Mouse (Mus musculus) frontal cortex, adult (tissue): ENCODE results near the gene Chil1.

Experiments
- ATAC-seq: cut with Nextera tagmentation; 2 replicates; pipeline ENCODE4 v1.9.2; 2017; ENCODE audit warnings: mild to moderate bottlenecking, moderate library complexity, mixed read lengths; ENCODE audit not compliant: low TSS enrichment

Gene Chil1

GRCm38 (mm10) chr1:134230638-134231228, 48.8 kb downstream of the Chil1 start:
- ATAC-seq: no peak

GRCm38 (mm10) chr1:134231270-134231669, 49.3 kb downstream of the Chil1 start:
- ATAC-seq: no peak

GRCm38 (mm10) chr1:134231681-134232080, 49.7 kb downstream of the Chil1 start:
- no peak for ATAC-seq

GRCm38 (mm10) chr1:134232326-134232725, 50.4 kb downstream of the Chil1 start:
- ATAC-seq: no peak

- ATAC-seq: peak; percentile 8; the same call in 1 of the 2 replicates
These were observed 51.0 kb downstream of the Chil1 start for GRCm38 (mm10) chr1:134232778-134233531.

GRCm38 (mm10) chr1:134233681-134234454, 51.9 kb downstream of the Chil1 start:
- no peak for ATAC-seq

- peak; percentile 49 for ATAC-seq
These were observed 52.7 kb downstream of the Chil1 start for GRCm38 (mm10) chr1:134234455-134235390.

GRCm38 (mm10) chr1:134235391-134235921, 53.5 kb downstream of the Chil1 start, which contains the start of gene Adora1:
Gene Adora1, minus strand, starts transcription at chr1:134235431.
- peak; percentile 19; the same call in 1 of the 2 replicates for ATAC-seq

GRCm38 (mm10) chr1:134236142-134236541, 54.2 kb downstream of the Chil1 start:
- ATAC-seq: no peak

- no peak for ATAC-seq
These were observed 55.5 kb downstream of the Chil1 start for GRCm38 (mm10) chr1:134237438-134237837.
